Mouse (Mus musculus) embryo, embryonic 9.5 days (tissue): ENCODE results near the gene Mapkapk3.

Source experiments
- DNase-seq: peaks from one replicate; pipeline ENCODE4 v3.0.0-alpha.2; 2017; ENCODE audit errors: extremely low spot score

Mapkapk3 gene

GRCm38 (mm10) chr9:107289211-107290076 lies at the start of gene Mapkapk3:
Mapkapk3 (minus strand) TSS chr9:107289877.
- peak; percentile 84 for DNase-seq

GRCm38 (mm10) chr9:107338172-107338883 lies 48.7 kb upstream of the Mapkapk3 start, which contains the start of gene Hemk1:
Hemk1 (minus strand) TSS chr9:107338350.
- peak; percentile 83 for DNase-seq

- DNase-seq = no peak
Measured at GRCm38 (mm10) chr9:107336386-107336785, 46.7 kb upstream of the Mapkapk3 start.

GRCm38 (mm10) chr9:107335909-107336308 lies 46.2 kb upstream of the Mapkapk3 start:
- DNase-seq = peak; percentile 55

- DNase-seq = no peak
Measured at GRCm38 (mm10) chr9:107335046-107335445, 45.4 kb upstream of the Mapkapk3 start.

GRCm38 (mm10) chr9:107334356-107334755 lies 44.7 kb upstream of the Mapkapk3 start:
- no peak for DNase-seq

- DNase-seq = no peak
Measured at GRCm38 (mm10) chr9:107333686-107334085, 44.0 kb upstream of the Mapkapk3 start.

- DNase-seq = no peak
Measured at GRCm38 (mm10) chr9:107330791-107331190, 41.1 kb upstream of the Mapkapk3 start.

- DNase-seq = no peak
Measured at GRCm38 (mm10) chr9:107327879-107328620, 38.4 kb upstream of the Mapkapk3 start.

- DNase-seq = no peak
Measured at GRCm38 (mm10) chr9:107325904-107326303, 36.2 kb upstream of the Mapkapk3 start.

- no peak for DNase-seq
Measured at GRCm38 (mm10) chr9:107324799-107325561, 35.3 kb upstream of the Mapkapk3 start.

GRCm38 (mm10) chr9:107323558-107323957 lies 33.9 kb upstream of the Mapkapk3 start:
- DNase-seq = no peak

GRCm38 (mm10) chr9:107322461-107323050 lies 32.9 kb upstream of the Mapkapk3 start:
- no peak for DNase-seq

- DNase-seq = no peak
Measured at GRCm38 (mm10) chr9:107315791-107316190, 26.1 kb upstream of the Mapkapk3 start.

GRCm38 (mm10) chr9:107313926-107314325 lies 24.2 kb upstream of the Mapkapk3 start:
- DNase-seq = no peak

- DNase-seq = no peak
Measured at GRCm38 (mm10) chr9:107312811-107313584, 23.3 kb upstream of the Mapkapk3 start.

GRCm38 (mm10) chr9:107309600-107309999 lies 19.9 kb upstream of the Mapkapk3 start:
- DNase-seq = no peak

- DNase-seq = no peak
Measured at GRCm38 (mm10) chr9:107309171-107309570, 19.5 kb upstream of the Mapkapk3 start.

- no peak for DNase-seq
Measured at GRCm38 (mm10) chr9:107308346-107309000, 18.8 kb upstream of the Mapkapk3 start.

- DNase-seq = no peak
Measured at GRCm38 (mm10) chr9:107307886-107308285, 18.2 kb upstream of the Mapkapk3 start.
